Mouse (Mus musculus): ENCODE results near the gene Camkk1.

The Camkk1 gene

DNA sequence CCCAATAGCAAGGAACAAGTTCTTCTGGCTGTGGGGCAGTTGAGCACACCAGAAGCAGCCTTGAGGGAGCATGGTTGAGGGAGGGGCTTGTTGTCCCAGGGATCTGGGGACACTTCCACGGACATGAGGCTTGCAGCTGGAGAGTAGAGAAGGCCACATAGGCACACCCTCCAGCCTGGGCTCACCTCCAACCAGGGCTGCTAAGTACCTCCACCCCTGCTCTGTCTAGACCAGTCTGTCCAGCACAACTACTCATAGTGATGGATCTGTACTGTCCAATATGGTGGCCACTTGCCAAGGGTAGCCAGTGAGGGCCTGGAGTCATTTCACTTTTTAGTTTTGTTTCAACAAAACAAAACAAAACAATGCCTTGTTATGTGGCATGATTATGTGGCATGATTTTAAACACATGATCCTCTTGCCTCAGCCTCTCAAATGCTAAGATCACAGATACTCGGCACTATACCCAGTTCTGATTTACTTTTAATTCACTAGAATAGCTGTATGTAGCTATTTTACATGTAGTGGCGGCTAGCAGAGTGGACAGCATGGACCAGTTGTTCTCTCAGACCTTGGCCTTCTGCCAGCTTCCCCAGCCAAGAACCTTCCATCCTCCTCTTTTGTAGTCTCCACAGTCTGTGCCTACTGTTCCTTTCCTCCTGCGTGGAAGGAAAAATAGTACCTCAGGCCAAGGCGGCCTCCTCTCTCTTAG is 3.3 kb upstream of the Camkk1 start:
- DNase-seq (ENCODE audit: low spot score) = no peak

- no peak for DNase-seq (ENCODE audit: low spot score)
These were observed 2.7 kb upstream of the Camkk1 start for GRCm38 (mm10) chr11:73016103-73016420.

DNA sequence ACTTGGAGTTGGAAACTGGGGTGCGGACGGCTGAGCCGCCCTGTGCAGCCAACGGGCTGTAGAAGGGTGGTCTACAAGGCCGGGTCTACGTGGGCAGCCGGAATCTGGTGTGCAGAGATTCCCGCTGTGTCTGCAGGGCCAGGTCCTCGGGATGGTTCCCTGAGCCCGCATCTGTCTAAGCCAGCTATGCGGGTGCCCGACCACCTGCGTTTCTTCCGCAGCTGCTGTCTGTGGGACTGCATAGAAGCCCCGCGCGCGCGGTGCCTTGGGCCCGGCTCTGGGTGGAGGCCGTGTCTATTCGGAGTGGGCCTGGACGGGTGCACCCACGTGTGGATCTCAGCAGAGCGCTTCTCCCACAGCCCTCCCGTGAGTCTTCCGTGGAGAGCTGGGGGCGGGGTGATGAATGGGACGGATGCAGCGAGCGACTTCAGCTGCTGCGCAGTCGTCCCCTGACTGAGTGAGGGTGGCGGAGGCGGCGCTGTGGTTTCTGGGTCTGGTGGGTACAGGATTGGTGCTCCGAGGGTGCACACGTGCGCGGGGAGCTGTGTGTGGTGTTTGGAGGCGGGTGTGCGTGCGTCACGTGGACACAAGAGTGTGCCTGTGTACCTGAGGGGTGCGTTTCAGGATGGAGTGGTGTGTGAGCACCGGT is 463 bp downstream of the Camkk1 start:
- peak; percentile 84 for DNase-seq (ENCODE audit: low spot score)

DNA sequence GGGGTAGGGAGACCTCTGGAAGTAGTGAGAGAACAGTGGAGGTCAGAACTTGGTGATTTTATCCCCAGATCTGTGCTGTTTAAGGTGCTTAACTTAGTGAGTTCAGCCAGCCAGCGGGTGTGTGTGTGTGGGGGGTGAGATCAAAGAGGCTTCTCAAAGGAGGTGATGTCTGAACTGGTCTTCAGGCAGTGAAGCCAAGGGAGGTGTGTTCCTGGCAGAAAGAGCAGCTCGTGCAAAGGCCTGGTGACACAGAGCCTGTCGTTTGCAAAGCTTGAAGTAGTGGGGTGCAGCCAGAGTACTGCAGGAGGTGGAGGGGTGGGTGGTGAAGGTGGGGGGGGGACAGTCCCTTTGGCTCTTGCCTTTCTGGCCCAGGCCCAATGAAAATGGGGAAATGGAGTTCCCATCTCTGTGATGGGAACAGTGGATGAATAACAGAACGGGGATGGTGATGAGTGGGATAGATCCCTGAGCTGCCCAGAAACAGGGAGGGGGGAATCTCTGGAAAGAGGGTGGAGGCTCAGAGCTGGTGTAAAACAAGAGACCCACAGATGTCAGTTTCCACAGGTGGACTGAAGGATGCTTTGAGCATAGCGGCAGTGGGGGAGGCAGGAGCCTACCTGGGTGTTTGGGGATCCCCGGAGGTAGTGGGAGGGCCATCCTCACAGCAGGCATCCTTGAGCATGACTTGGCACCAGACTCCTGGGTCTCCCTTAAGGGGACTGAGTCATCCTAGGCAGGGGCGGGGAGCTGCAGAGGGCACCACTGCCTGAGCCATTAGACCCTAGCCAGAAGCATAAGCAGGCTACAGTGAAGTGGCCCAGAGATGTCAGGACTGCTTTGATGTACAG is 2.4 kb downstream of the Camkk1 start:
- DNase-seq (ENCODE audit: low spot score) = no peak

DNA sequence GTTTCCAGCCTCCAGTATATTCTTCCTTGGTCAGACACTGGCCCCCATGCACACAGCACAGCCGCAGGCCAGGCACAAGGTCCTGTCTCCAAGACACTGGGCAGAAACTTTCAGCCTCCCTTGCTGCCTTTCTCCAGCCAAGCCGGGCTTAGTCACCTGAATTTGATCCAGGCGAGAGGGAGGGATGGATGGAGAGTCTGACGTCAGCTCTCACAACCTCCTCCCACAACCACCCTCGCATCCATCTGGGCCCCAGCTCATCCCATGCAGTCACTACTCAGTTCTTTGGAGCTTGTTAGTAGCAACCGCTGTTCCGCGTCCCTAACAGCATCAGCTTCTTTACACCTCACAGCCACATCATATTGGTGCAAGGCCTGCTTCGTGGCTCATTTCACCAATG is 4.3 kb downstream of the Camkk1 start:
- DNase-seq (ENCODE audit: low spot score) = peak; percentile 85

- no peak for DNase-seq (ENCODE audit: low spot score)
These were observed 5.0 kb downstream of the Camkk1 start for GRCm38 (mm10) chr11:73023827-73024226.

GRCm38 (mm10) chr11:73024236-73024904 is 5.6 kb downstream of the Camkk1 start:
- no peak for DNase-seq (ENCODE audit: low spot score)

GRCm38 (mm10) chr11:73026961-73027360 is 8.2 kb downstream of the Camkk1 start:
- no peak for DNase-seq (ENCODE audit: low spot score)

DNA sequence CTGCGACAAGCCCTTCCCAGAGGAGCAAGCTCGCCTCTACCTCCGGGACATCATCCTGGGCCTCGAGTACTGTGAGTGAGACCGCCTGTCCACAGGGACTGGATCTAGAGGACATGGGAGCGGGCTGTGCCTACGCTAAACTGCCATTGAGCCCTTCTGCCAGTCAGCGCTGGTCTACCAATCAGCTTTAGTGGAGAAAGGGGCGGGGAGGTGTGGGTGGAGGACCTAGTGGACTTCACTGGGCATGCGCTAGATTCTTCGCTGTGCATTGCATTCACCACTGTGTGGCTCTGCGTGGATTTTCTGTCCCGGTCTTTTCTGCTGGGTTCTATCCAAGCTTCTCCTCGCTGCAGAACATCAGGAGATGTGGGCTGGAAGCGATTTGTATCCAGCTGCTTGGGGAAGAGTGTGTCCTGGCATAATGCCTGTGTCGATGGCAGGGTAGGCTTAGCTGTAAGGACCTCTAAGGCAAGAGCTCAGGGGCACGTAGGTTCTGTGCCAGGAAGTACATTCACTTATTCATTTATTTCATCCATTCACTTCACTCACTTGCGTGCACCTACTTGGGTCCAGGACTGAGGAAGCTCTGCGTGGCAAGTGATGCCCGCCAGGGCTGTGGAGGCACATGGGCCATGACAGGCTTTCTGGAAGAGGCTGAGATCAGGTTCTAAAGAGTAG is 12.2 kb downstream of the Camkk1 start:
- DNase-seq (ENCODE audit: low spot score) = peak; percentile 88

- no peak for DNase-seq (ENCODE audit: low spot score)
These were observed 12.7 kb downstream of the Camkk1 start for GRCm38 (mm10) chr11:73031536-73031935.

DNA sequence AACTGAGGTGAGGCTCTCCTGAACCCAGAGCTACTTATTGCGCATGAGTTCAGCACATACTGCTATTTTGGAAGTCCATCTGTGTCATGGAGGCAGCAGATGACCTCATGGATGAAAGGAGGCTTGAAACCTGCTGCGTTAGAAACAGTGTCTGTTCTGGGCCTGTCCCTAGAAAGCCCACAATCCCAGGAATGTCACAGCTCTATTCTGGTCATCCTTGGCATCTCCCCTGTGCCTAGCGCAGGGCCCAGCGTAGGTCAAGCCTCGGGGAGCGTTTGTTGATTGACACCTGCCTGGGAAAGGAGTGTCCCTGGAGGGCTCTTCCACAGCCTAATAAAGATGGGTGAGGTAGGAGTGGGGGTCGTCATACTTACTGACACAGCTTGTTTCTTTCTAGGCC is 17.3 kb downstream of the Camkk1 start:
- no peak for DNase-seq (ENCODE audit: low spot score)

DNA sequence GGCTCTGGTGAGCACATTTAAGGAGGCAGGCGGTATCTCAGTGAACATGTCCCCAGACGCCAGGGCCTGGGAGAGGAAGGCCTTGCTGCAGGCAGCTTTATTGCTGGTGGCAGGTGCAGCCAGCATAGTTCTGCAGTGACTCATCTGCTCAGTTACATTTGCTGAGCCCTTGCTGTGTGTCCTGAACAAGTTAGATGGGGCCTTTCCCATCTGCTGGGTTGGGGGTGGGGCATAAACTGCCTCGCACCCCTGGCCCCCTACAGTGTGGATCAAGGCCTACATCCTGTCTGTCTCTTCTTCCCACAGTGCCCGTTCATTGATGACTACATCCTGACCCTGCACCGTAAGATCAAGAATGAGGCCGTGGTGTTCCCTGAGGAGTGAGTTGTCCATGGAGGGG is 18.1 kb downstream of the Camkk1 start:
- DNase-seq (ENCODE audit: low spot score) = no peak

GRCm38 (mm10) chr11:73037691-73038090 is 18.9 kb downstream of the Camkk1 start:
- DNase-seq (ENCODE audit: low spot score) = no peak

- DNase-seq (ENCODE audit: low spot score) = peak; percentile 80
These were observed 20.4 kb downstream of the Camkk1 start for GRCm38 (mm10) chr11:73039102-73039799.

GRCm38 (mm10) chr11:73044229-73044755 is 25.5 kb downstream of the Camkk1 start:
- DNase-seq (ENCODE audit: low spot score) = no peak

DNA sequence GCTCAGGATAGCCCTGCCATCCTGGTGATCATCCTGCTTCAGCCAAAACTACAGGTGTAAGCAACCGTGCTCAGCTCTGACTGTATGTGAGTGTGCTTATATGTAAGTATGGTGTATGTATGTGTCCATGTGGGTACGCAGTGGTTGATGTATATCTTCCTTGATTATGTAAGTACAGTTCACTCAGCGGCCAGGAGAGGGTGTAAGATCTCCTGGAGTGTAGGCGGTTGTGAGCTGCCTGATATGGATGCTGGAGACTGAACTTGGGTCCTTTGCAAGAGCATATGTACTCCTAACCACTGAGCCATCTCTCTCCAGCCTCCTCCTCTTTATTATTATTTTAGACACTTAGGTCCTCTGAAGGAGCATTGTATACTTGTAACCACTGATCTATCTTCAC is 26.0 kb downstream of the Camkk1 start:
- DNase-seq (ENCODE audit: low spot score) = no peak

GRCm38 (mm10) chr11:73047542-73047996 is 28.8 kb downstream of the Camkk1 start, which contains the start of gene Ncbp3:
Ncbp3 (plus strand) TSS chr11:73047783.
- DNase-seq (ENCODE audit: low spot score) = peak; percentile 96

DNA sequence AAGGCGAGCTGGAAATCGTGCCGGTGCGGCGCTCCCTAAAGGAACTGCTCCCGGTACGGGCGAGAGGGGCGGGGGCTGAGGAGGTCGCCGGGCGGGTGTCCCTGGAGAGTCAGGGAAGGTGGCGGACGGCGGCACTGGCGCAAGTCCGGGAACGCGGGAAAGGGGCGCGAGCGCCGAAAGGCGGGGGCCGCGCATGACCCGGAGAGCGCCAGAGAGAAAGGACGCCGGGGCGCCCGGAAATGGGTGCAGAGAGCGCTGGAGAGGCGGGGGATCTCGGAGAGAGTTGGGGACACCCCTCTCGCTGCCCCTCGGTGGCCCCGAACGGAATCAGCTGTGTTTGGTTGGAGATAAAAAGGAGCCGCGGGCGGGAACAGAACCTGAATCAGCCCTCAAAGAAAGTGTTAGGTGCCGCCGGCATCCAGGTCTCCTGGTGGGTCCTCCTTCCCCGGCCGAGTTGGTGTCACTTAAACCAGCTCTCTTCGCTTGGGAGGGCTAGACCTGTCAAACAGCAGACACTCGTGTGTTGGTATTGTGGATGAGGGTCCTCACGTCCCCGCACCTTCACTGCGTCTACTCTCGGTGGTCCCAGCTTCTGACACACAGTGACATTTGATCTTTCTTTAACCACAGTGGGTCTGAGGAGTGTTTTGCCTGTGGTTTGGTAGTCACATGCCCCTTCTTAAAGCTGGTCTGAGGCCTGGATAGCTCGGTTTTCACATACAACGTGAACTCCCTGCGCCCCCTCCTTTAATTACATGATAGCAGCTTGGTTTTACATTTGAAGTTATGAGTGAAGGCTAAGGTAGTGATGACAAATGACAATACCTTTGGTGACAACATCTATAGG is 29.4 kb downstream of the Camkk1 start:
- DNase-seq (ENCODE audit: low spot score) = no peak

- DNase-seq (ENCODE audit: low spot score) = peak; percentile 81
These were observed 30.5 kb downstream of the Camkk1 start for GRCm38 (mm10) chr11:73049335-73049734.

DNA sequence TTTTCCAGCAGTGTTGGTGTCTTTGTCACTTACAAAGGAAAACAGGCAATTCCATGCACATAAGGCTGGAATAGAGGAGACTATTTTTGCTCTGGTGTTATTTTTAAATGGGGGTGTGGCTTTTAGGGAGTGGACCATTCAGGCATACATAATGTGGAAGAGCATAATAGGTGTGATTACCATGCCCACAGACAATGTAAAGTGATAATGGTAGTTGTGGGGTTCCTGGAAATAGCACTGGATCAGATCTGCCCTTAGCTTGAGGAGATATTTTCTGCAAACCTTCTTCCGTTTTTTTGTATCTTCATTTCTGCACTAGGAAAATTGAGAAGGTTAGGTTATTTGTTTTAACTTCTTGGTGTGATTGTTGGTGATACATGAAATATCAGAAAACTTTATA is 34.0 kb downstream of the Camkk1 start:
- no peak for DNase-seq (ENCODE audit: low spot score)
